Mouse (Mus musculus) midbrain, embryonic 16.5 days (tissue): ENCODE data around the gene Lekr1. TPM values are rescaled to one million over a fixed set of nuclear protein-coding genes. Genes with fewer than 3 reads are reported as not detected.

Experiments used
- ATAC-seq: fragments of 200-750 bp; cut with Nextera tagmentation; 2 replicates; pipeline ENCODE4 v1.8.0; 2017; ENCODE audit warnings: moderate TSS enrichment
- H3K27ac ChIP-seq: fragments of 300-500 bp; sonication (generic); 2 replicates; pipeline ENCODE4 v1.5.1; 2014; ENCODE audit warnings: mild to moderate bottlenecking, low read length, mixed read lengths
- H3K27me3 ChIP-seq: fragments of 300-500 bp; sonication (generic); 2 replicates; pipeline ENCODE4 v1.6.1; 2014; ENCODE audit warnings: low read depth, low read length, mixed read lengths; ENCODE audit not compliant: control insufficient read depth, insufficient read depth
- H3K36me3 ChIP-seq: fragments of 300-500 bp; sonication (generic); 2 replicates; pipeline ENCODE4 v1.6.1; 2014; ENCODE audit warnings: mild to moderate bottlenecking, low read length, moderate library complexity, mixed read lengths; ENCODE audit not compliant: control insufficient read depth, insufficient read depth
- H3K4me1 ChIP-seq: fragments of 300-500 bp; sonication (generic); 2 replicates; pipeline ENCODE4 v1.6.1; 2014; ENCODE audit warnings: mild to moderate bottlenecking, low read length, mixed read lengths; ENCODE audit not compliant: control insufficient read depth, insufficient read depth
- H3K4me2 ChIP-seq: fragments of 300-500 bp; sonication (generic); 2 replicates; pipeline ENCODE4 v1.6.1; 2014; ENCODE audit warnings: mild to moderate bottlenecking, low read length, mixed read lengths
- H3K4me3 ChIP-seq: fragments of 300-500 bp; sonication (generic); 2 replicates; pipeline ENCODE4 v1.5.1; 2014; ENCODE audit warnings: low read depth, mild to moderate bottlenecking, low read length, moderate library complexity, mixed read lengths
- H3K9ac ChIP-seq: fragments of 300-500 bp; sonication (generic); 2 replicates; pipeline ENCODE4 v1.6.1; 2014; ENCODE audit warnings: low read depth, low read length, mixed read lengths
- H3K9me3 ChIP-seq: fragments of 300-500 bp; sonication (generic); replicated peaks from 2 replicates; pipeline ENCODE4 v1.6.1; 2014; ENCODE audit warnings: mild to moderate bottlenecking, low read length, mixed read lengths; ENCODE audit not compliant: control insufficient read depth, poor library complexity, severe bottlenecking
- WGBS: fragments of 180-500 bp; shearing (Covaris S2); extraction: QIAGEN DNeasy Blood & Tissue Kit; methylation state at CpG from one replicate; pipeline ENCODE4 v1.1.7; 2014; 5-methylcytosine and 5-hydroxymethylcytosine counted together
- polyA plus RNA-seq: library from polyadenylated mRNA; unstranded; fragments of >200 nt; fragmentation: Nextera tagmentation; extraction: Ambion mirVana; gene quantifications from 2 replicates; pipeline ENCODE4 v1.2.1, GENCODE M21; 2015

Gene Lekr1
- polyA plus RNA-seq, 1 experiment from 2014 or later, result 6.2 TPM

- Histone ChIP-seq H3K4me3 (no peak overlapping the region), H3K27ac (no peak overlapping the region), H3K27me3 (no peaks in the 10 kb centered on the region), H3K4me2 (no peak overlapping the region), H3K36me3 (no peaks in the 10 kb centered on the region), H3K9me3 (no peaks in the 10 kb centered on the region), H3K4me1 (no peaks in the 10 kb centered on the region), H3K9ac (no peak overlapping the region)
- WGBS, result 82% methylated on average over 9 of the region's 9 CpGs
- no peak for ATAC-seq
Measured at GRCm38 (mm10) chr3:65629565-65630112, 36.4 kb upstream of the Lekr1 start.

- Histone ChIP-seq H3K27ac (no peak overlapping the region), H3K36me3 (no peaks in the 10 kb centered on the region), H3K4me2 (no peak overlapping the region), H3K9me3 (no peaks in the 10 kb centered on the region), H3K27me3 (no peaks in the 10 kb centered on the region), H3K4me3 (no peak overlapping the region), H3K4me1 (no peaks in the 10 kb centered on the region; the same call in 1 of the 2 replicates), H3K9ac (no peak overlapping the region)
- ATAC-seq, result no peak
- WGBS, result 77% methylated on average over 4 of the region's 4 CpGs
Measured at GRCm38 (mm10) chr3:65633604-65634003, 32.4 kb upstream of the Lekr1 start.

- H3K9ac ChIP-seq, result no peak overlapping the region
- H3K4me3 ChIP-seq, result no peak overlapping the region
- no peaks in the 10 kb centered on the region for H3K9me3 ChIP-seq
- 49% methylated on average over 9 of the region's 9 CpGs for WGBS
- no peaks in the 10 kb centered on the region; the same call in 1 of the 2 replicates for H3K4me1 ChIP-seq
- H3K36me3 ChIP-seq, result no peaks in the 10 kb centered on the region
- H3K27ac ChIP-seq, result no peak overlapping the region
- no peak for ATAC-seq
- H3K27me3 ChIP-seq, result no peaks in the 10 kb centered on the region
- no peak overlapping the region for H3K4me2 ChIP-seq
Measured at GRCm38 (mm10) chr3:65635983-65636382, 30.0 kb upstream of the Lekr1 start.

GRCm38 (mm10) chr3:65637313-65637712, 28.7 kb upstream of the Lekr1 start:
- Histone ChIP-seq H3K4me1 (no peaks in the 10 kb centered on the region; the same call in 1 of the 2 replicates), H3K27ac (no peak overlapping the region), H3K9ac (no peak overlapping the region), H3K9me3 (no peaks in the 10 kb centered on the region), H3K27me3 (no peaks in the 10 kb centered on the region), H3K4me3 (no peak overlapping the region), H3K4me2 (no peak overlapping the region), H3K36me3 (no peaks in the 10 kb centered on the region)
- WGBS, result 41% methylated on average over 7 of the region's 7 CpGs
- no peak for ATAC-seq

- ATAC-seq, result no peak
Measured at GRCm38 (mm10) chr3:65638896-65639295, 27.1 kb upstream of the Lekr1 start.

GRCm38 (mm10) chr3:65639454-65640014, 26.5 kb upstream of the Lekr1 start:
- Histone ChIP-seq H3K9ac (no peak overlapping the region), H3K27ac (no peak overlapping the region), H3K27me3 (no peaks in the 10 kb centered on the region), H3K9me3 (no peaks in the 10 kb centered on the region), H3K36me3 (no peaks in the 10 kb centered on the region), H3K4me3 (no peak overlapping the region), H3K4me2 (no peak overlapping the region), H3K4me1 (no peaks in the 10 kb centered on the region; the same call in 1 of the 2 replicates)
- WGBS, result 84% methylated on average over 5 of the region's 5 CpGs
- no peak for ATAC-seq

More at GRCm38 (mm10) chr3:65638896-65639295, 27.1 kb upstream of the Lekr1 start:
- H3K4me1 ChIP-seq, result no peaks in the 10 kb centered on the region; the same call in 1 of the 2 replicates
- no peak overlapping the region for H3K9ac ChIP-seq
- no peaks in the 10 kb centered on the region for H3K36me3 ChIP-seq
- no peak overlapping the region for H3K4me3 ChIP-seq
- no peaks in the 10 kb centered on the region for H3K27me3 ChIP-seq
- H3K27ac ChIP-seq, result no peak overlapping the region
- H3K4me2 ChIP-seq, result no peak overlapping the region
- no peaks in the 10 kb centered on the region for H3K9me3 ChIP-seq
- WGBS, result 93% methylated on average over 11 of the region's 11 CpGs

- Histone ChIP-seq H3K27me3 (peaks cover 2% of the 10 kb centered on the region; the same call in 1 of the 2 replicates), H3K27ac (no peak overlapping the region), H3K4me3 (no peak overlapping the region), H3K9me3 (no peaks in the 10 kb centered on the region), H3K4me2 (no peak overlapping the region), H3K36me3 (no peaks in the 10 kb centered on the region), H3K9ac (no peak overlapping the region), H3K4me1 (no peaks in the 10 kb centered on the region)
- no peak for ATAC-seq
- 88% methylated on average over 2 of the region's 2 CpGs for WGBS
Measured at GRCm38 (mm10) chr3:65642959-65643358, 23.1 kb upstream of the Lekr1 start.

- Histone ChIP-seq H3K4me3 (no peak overlapping the region), H3K9me3 (no peaks in the 10 kb centered on the region)
- 91% methylated on average over 1 of the region's 1 CpGs for WGBS
Measured at GRCm38 (mm10) chr3:65643654-65644053, 22.4 kb upstream of the Lekr1 start.

GRCm38 (mm10) chr3:65647592-65647991, 18.4 kb upstream of the Lekr1 start:
- H3K27ac ChIP-seq, result no peak overlapping the region
- H3K36me3 ChIP-seq, result no peaks in the 10 kb centered on the region
- no peaks in the 10 kb centered on the region for H3K4me1 ChIP-seq
- H3K4me3 ChIP-seq, result no peak overlapping the region
- H3K9ac ChIP-seq, result no peak overlapping the region
- WGBS, result 77% methylated on average over 8 of the region's 8 CpGs
- H3K27me3 ChIP-seq, result peaks cover 2% of the 10 kb centered on the region; the same call in 1 of the 2 replicates
- no peaks in the 10 kb centered on the region for H3K9me3 ChIP-seq
- no peak for ATAC-seq
- H3K4me2 ChIP-seq, result no peak overlapping the region

More at GRCm38 (mm10) chr3:65643654-65644053, 22.4 kb upstream of the Lekr1 start:
- peaks cover 2% of the 10 kb centered on the region; the same call in 1 of the 2 replicates for H3K27me3 ChIP-seq
- no peaks in the 10 kb centered on the region for H3K4me1 ChIP-seq
- no peak for ATAC-seq
- H3K36me3 ChIP-seq, result no peaks in the 10 kb centered on the region
- no peak overlapping the region for H3K27ac ChIP-seq
- no peak overlapping the region for H3K4me2 ChIP-seq
- H3K9ac ChIP-seq, result no peak overlapping the region
